Mouse (Mus musculus) lung, embryonic 14.5 days (tissue): Measurements from ENCODE around the gene 2510009E07Rik. TPM values are rescaled to one million over a fixed set of nuclear protein-coding genes. Genes with fewer than 3 reads are reported as not detected.

Source experiments
- ATAC-seq: fragments of 200-750 bp; cut with Nextera tagmentation; 2 replicates; pipeline ENCODE4 v1.8.0; 2017; ENCODE audit warnings: mild to moderate bottlenecking, moderate TSS enrichment, moderate library complexity; ENCODE audit not compliant: insufficient read depth
- DNase-seq: peaks from one replicate; pipeline ENCODE4 v3.0.0-alpha.2; 2015
- H3K27ac ChIP-seq: fragments of 300-500 bp; sonication (generic); 2 replicates; pipeline ENCODE4 v1.5.1; 2014; ENCODE audit warnings: low read depth, mild to moderate bottlenecking, moderate library complexity
- H3K27me3 ChIP-seq: fragments of 300-500 bp; sonication (generic); 2 replicates; pipeline ENCODE4 v1.6.1; 2014; ENCODE audit warnings: low read length, control low read depth; ENCODE audit not compliant: insufficient read depth
- H3K36me3 ChIP-seq: fragments of 300-500 bp; sonication (generic); 2 replicates; pipeline ENCODE4 v1.6.1; 2014; ENCODE audit warnings: control low read depth; ENCODE audit not compliant: insufficient read depth
- H3K4me1 ChIP-seq: fragments of 300-500 bp; sonication (generic); 2 replicates; pipeline ENCODE4 v1.6.1; 2014; ENCODE audit warnings: antibody characterized with exemption, control low read depth; ENCODE audit not compliant: insufficient read depth
- H3K4me2 ChIP-seq: fragments of 300-500 bp; sonication (generic); 2 replicates; pipeline ENCODE4 v1.6.1; 2014; ENCODE audit warnings: mild to moderate bottlenecking
- H3K4me3 ChIP-seq: fragments of 300-500 bp; sonication (generic); 2 replicates; pipeline ENCODE4 v1.5.1; 2014; ENCODE audit warnings: low read depth, low read length
- H3K9ac ChIP-seq: fragments of 300-500 bp; sonication (generic); 2 replicates; pipeline ENCODE4 v1.6.1; 2014
- H3K9me3 ChIP-seq: fragments of 300-500 bp; sonication (generic); 2 replicates; pipeline ENCODE4 v1.6.1; 2016; ENCODE audit warnings: low read depth, low read length, control low read depth
- CTCF ChIP-seq: IDR thresholded peaks from 2 replicates; pipeline ENCODE4 v1.5.1; 2016; ENCODE audit warnings: antibody characterized with exemption, low read depth
- WGBS: fragments of 180-500 bp; shearing (Covaris S2); extraction: QIAGEN DNeasy Blood & Tissue Kit; methylation state at CpG from one replicate; pipeline ENCODE4 v1.1.7; 2014; 5-methylcytosine and 5-hydroxymethylcytosine counted together
- polyA plus RNA-seq: library from polyadenylated mRNA; unstranded; fragments of >200 nt; fragmentation: Nextera tagmentation; extraction: Ambion mirVana; gene quantifications from 2 replicates; pipeline ENCODE4 v1.2.1, GENCODE M21; 2014

Gene 2510009E07Rik
- 19.7 and 22.2 TPM in 2 replicates for polyA plus RNA-seq

DNA sequence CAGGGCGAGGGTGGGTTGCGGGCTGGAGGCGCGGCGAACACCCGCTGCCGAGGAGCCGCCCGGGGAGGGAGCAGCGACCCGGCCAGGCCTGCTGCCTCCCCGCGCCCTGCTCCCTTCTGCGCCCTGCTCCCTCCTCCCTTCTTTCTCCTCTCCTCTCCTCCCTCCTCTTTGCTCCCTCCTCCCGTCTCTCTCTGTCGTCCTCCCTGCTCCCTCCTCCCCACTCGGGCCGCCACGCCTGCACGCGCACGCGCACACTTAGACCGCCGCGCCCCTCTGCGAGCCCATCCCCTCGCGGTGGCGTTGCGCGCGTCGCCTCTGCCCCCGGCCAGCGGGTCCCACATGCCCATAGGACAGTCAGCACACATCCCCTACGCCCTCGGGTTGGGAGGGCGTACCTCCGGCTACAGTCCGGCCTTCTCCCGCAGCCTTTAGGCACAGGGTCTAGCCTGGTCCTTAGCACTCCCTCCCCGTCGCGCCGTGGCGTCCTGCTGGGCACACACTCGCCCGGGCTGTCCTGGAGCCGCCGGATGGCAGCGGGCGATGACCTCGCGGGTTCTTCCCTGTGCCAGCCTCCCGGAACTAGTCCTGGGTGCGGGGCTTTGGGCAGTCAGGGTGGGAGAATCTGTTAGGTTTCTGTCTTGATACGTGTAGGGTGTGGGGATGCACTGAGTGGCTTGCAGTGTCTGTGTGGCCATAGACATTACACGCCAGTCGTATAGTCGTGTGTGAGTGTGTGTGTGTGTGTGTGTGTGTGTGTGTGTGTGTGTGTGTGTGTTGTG, at the start of gene 2510009E07Rik:
TSS of gene 2510009E07Rik (minus strand) at position 203 of the 779 bp plus-strand sequence.
- 0 out of 2 replicates have a peak, but pooled peaks have one; percentile 1 for TF ChIP-seq CTCF
- Histone ChIP-seq H3K4me3 (peak within 1 kb of the TSS; percentile 78), H3K36me3 (no peaks in the 10 kb centered on the region), H3K9ac (peak within 1 kb of the TSS; percentile 67), H3K4me1 (peaks cover 4% of the 10 kb centered on the region; the same call in 1 of the 2 replicates), H3K9me3 (no peaks in the 10 kb centered on the region), H3K4me2 (peak within 1 kb of the TSS; percentile 96), H3K27ac (peak within 1 kb of the TSS; percentile 84), H3K27me3 (no peaks in the 10 kb centered on the region)
- under 1% methylated on average over 56 of the region's 61 CpGs for WGBS
- DNase-seq (peak; percentile 93), ATAC-seq (peak; percentile 90)

DNA sequence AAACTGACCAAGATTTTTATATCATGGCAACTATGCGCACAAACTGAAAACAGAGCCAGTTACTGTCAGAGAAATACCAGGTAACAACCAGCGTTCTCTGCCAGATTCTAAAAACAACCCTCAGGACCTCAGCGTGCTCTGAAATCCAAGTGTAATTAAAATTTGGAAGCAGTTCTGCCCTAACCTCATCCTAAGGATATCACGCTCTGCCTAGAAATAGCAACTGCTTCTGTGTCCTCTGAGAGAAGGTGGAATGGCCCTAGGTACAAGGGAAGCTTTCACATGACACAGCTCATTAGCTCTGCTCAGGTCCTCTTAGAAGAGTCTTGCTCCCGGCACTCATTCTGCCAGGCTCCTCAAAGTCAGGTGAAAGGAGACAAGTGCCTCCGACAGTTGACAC, 48.9 kb upstream of the 2510009E07Rik start:
- Histone ChIP-seq H3K4me3 (no peak overlapping the region), H3K4me1 (no peaks in the 10 kb centered on the region), H3K9me3 (no peaks in the 10 kb centered on the region), H3K4me2 (no peak overlapping the region), H3K27me3 (no peaks in the 10 kb centered on the region), H3K36me3 (no peaks in the 10 kb centered on the region), H3K9ac (no peak overlapping the region), H3K27ac (no peak overlapping the region)
- TF ChIP-seq CTCF: no peak
- 94% methylated on average over 6 of the region's 6 CpGs for WGBS
- ATAC-seq (no peak), DNase-seq (no peak)

DNA sequence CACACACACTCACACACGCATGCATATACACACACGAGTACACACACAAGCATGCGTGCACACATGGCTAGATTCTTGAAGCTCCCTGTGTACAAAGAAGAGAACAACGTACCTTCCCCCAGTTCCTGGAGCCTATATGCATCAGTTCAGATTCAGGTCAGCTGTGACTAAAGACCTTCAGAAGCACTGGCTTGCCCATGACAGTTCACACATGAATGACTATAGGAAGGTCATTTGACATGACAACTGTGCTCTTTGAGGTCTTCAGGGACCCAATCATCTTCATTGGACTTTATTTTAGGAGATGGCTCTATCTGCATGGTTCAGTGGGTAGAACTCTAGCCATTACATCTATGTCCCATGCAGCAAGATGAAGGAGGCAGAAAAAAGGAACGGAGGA, 48.4 kb upstream of the 2510009E07Rik start:
- H3K36me3 ChIP-seq: no peaks in the 10 kb centered on the region
- no peak overlapping the region for H3K4me2 ChIP-seq
- WGBS: 87% methylated on average over 5 of the region's 5 CpGs
- TF ChIP-seq CTCF: no peak
- no peak overlapping the region for H3K27ac ChIP-seq
- H3K9ac ChIP-seq: no peak overlapping the region
- no peaks in the 10 kb centered on the region for H3K9me3 ChIP-seq
- ATAC-seq: no peak
- H3K27me3 ChIP-seq: no peaks in the 10 kb centered on the region
- no peaks in the 10 kb centered on the region for H3K4me1 ChIP-seq
- no peak for DNase-seq
- H3K4me3 ChIP-seq: no peak overlapping the region

DNA sequence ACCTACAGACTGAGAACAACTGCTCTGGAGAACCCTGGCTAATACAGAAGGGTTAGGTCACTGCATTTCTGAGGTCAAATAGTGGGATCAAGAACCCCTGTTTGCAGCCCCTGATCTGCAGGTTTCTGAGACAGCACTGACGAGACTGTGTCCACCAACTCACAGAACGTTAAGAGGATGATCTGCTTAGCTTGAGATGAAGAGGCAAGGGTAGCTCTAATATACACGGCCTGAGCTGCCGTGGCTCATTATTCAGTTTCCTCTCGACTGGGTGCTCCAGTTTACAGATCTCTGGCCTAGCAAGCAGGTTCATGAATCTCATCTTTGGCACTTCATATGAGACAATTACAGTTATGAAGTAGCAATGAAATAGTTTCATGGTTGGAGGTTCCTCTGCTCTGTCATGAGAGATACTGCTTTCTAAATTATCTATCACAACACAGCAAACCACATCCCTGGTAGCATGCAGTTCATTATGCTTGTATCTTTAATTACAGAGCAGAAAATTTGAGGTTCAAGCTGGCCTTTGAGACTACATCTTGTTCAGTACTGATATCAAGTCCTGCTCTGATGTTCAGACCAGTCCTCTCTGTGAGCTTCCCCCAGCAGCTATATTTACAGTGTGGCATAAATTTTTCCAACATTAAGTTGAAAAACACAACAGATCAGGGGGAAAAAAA, 47.9 kb upstream of the 2510009E07Rik start:
- TF ChIP-seq CTCF: no peak

DNA sequence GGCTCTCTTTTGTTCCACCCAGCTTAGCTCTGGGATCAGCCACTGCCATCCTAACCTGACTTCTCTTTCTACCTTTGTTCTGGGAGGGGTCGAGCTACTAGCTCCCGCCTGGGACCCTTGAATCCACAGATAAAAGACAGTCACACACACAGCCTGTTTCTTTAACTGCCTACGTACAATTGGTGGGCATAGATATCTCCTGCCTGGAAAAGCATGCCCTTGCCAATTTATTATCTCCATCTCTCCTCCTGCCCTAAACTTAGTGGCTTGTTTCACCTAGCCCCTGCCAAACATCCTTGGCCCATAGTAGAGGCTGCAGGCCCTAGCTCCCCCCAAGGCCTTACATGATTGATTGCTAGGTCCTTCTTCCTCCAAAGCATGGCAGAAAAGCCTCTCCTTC, 47.1 kb upstream of the 2510009E07Rik start:
- no peak overlapping the region for H3K27ac ChIP-seq
- H3K27me3 ChIP-seq: no peaks in the 10 kb centered on the region
- H3K4me1 ChIP-seq: no peaks in the 10 kb centered on the region
- no peaks in the 10 kb centered on the region for H3K9me3 ChIP-seq
- no peak overlapping the region for H3K4me3 ChIP-seq
- H3K9ac ChIP-seq: no peak overlapping the region
- WGBS: 81% methylated on average over 3 of the region's 3 CpGs
- no peak for DNase-seq
- ATAC-seq: no peak
- TF ChIP-seq CTCF: no peak
- H3K4me2 ChIP-seq: no peak overlapping the region
- no peaks in the 10 kb centered on the region for H3K36me3 ChIP-seq

More for the DNA sequence above, 47.9 kb upstream of the 2510009E07Rik start:
- no peak for ATAC-seq
- Histone ChIP-seq H3K27me3 (no peaks in the 10 kb centered on the region), H3K4me2 (no peak overlapping the region), H3K4me1 (no peaks in the 10 kb centered on the region), H3K27ac (no peak overlapping the region), H3K9me3 (no peaks in the 10 kb centered on the region), H3K36me3 (no peaks in the 10 kb centered on the region), H3K9ac (no peak overlapping the region), H3K4me3 (no peak overlapping the region)
- WGBS: 73% methylated on average over 5 of the region's 5 CpGs
- no peak for DNase-seq

DNA sequence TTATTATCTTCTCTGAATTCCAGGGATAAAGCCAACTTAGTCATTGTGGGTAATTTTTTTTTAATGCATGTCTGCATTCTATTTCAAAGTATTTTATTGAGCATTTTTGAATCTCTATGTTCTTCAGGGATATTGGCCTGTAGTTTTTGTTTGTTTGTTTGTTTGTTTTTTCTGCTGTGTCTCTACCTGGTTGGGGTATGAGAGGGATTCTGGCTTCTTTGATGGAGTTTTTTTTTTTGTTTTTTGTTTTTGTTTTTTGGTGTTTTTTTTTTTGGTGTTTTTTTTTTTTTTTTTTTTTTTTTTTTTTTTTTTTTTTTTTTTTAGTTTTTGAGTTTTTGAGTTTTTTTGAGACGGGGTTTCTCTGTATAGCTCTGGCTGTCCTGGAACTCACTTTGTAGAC, 41.2 kb upstream of the 2510009E07Rik start:
- no peak overlapping the region for H3K4me2 ChIP-seq
- no peaks in the 10 kb centered on the region for H3K4me1 ChIP-seq
- no peak for DNase-seq
- no peak overlapping the region for H3K4me3 ChIP-seq
- TF ChIP-seq CTCF: no peak
- no peak for ATAC-seq
- no peak overlapping the region for H3K9ac ChIP-seq
- 86% methylated on average over 1 of the region's 1 CpGs for WGBS
- H3K36me3 ChIP-seq: no peaks in the 10 kb centered on the region
- no peaks in the 10 kb centered on the region for H3K27me3 ChIP-seq
- no peaks in the 10 kb centered on the region for H3K9me3 ChIP-seq
- H3K27ac ChIP-seq: no peak overlapping the region

DNA sequence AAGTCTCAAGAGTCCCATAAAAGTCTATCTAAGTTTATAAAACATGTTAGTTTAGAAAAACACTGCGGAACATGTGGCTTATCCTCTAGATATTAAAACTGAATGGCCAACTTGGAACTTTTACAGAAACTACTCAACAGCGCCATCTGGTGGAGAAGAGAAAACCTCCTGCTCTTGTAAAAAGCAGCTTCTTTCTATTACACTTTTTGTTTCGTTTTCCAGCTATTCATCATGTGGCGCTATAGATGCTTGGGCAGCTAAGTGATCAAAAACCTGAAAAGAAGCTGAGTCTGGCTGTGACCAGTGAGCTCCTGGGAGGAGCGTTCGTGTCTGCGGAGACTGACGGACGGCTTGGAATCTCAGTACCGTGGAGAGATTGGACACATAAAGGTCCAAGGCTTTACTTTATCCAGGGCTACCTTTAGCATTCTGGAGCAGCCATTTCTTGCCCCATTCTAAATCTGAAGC, 33.5 kb upstream of the 2510009E07Rik start:
- DNase-seq (peak; percentile 96), ATAC-seq (peak; percentile 49; the same call in 1 of the 2 replicates)
- H3K9me3 ChIP-seq: no peaks in the 10 kb centered on the region
- no peak overlapping the region for H3K27ac ChIP-seq
- no peak overlapping the region for H3K9ac ChIP-seq
- TF ChIP-seq CTCF: peak; percentile 83
- no peaks in the 10 kb centered on the region for H3K4me1 ChIP-seq
- H3K27me3 ChIP-seq: no peaks in the 10 kb centered on the region
- peak overlapping the region; percentile 43 for H3K4me2 ChIP-seq
- 43% methylated on average over 10 of the region's 10 CpGs for WGBS
- peak overlapping the region; percentile 22; the same call in 1 of the 2 replicates for H3K4me3 ChIP-seq
- no peaks in the 10 kb centered on the region for H3K36me3 ChIP-seq
